Mouse (Mus musculus): ENCODE measurements around the gene Inha. TPM values are rescaled to one million over a fixed set of nuclear protein-coding genes. Genes with fewer than 3 reads are reported as not detected.

The Inha gene
- total and polyA plus RNA-seq, 2 experiments from 2014 or later = 22.5 to 33.3 TPM

DNA sequence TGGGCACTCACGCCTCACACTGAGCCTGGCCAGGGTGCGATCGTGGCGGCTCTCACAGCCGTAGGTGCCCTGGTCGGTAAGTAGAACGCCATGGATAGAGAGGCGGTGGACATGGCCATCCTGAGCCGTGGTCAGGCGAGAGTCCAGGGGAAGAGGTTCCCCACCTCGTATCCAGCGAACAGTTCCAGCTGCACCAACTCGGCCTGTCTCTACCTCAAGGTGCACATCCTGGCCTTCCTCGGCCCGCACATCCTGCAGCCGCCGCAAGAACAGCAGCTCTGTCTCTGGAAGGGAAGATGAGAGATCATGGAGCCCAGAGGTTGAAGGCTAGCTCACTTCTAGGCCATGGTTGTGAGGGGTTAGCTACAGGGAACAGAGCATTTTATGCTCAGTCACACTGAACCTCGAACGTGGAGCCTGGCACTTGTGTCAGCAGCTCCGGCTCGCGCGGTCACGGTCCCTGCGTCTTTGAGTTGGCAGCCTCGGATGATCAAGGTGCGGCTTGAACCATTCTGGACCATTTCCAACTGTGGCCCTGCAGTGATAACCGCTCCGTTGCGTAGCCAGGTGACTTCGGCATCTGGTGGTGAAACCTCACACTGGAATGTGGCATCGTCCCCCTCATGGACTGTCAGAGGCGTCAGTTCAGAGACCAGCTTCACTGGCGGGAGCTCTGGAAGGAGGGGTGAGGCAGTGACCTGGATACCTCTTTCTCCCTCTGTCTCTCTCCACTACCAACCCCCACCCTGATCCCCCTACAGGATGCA lies 15.9 kb upstream of the Inha start:
- Histone ChIP-seq H3K4me1 (ENCODE audit: insufficient read depth, low read length) (no peaks in the 10 kb centered on the region), H3K9me3 (ENCODE audit: low read length) (no peaks in the 10 kb centered on the region), H3K4me3 (ENCODE audit: low read depth, low read length) (no peak overlapping the region), H3K27me3 (ENCODE audit: insufficient read depth, low read length) (peaks cover 4% of the 10 kb centered on the region), H3K4me2 (ENCODE audit: low read depth, low read length, poor library complexity, severe bottlenecking) (no peak overlapping the region), H3K9ac (replicated peaks; ENCODE audit: low read length, poor library complexity, severe bottlenecking) (no peak overlapping the region), H3K27ac (ENCODE audit: low read depth, low read length) (no peak overlapping the region), H3K36me3 (ENCODE audit: insufficient read depth, low read length) (peaks cover 12% of the 10 kb centered on the region; the same call in 1 of the 2 replicates)
- DNase-seq (ENCODE audit: low spot score) (no peak), ATAC-seq (ENCODE audit: low FRiP score) (no peak)
- 86% methylated on average over 34 of the region's 34 CpGs for WGBS
- TF ChIP-seq CTCF (IDR thresholded peaks at IDR 0.05) = no peak

DNA sequence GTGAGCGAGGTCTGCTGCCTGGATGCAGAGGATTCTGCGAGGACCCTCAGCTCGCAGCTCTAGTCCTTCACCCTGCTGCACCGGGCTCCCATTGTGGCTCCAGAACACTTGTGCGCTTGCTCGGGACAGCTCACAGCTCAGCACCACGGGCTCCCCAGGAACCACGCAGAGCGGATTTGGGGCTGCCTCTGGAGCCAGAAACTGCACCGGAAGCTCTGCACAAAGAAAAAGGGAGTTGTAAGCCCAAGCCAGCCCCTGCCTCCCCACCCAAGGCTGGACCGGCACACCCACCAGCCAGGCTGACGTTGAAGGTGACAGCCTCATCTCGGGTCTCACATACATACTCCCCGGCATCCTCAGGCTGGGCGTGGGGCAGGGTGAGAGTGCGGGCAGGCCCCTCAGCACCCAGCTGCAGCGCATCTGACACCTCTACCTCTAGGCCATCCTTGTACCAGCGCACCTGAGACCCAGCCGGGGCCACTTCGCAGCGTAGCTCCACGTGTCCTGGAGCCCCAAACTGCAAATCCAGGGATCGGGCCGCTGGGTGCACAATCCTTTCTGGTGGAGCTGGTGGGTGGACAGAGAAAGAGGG lies 14.2 kb upstream of the Inha start:
- no peak for ATAC-seq (ENCODE audit: low FRiP score)
- no peak for DNase-seq (ENCODE audit: low spot score)
- H3K36me3 ChIP-seq (ENCODE audit: insufficient read depth, low read length) = peaks cover 13% of the 10 kb centered on the region; the same call in 1 of the 2 replicates
- H3K9ac ChIP-seq (replicated peaks; ENCODE audit: low read length, poor library complexity, severe bottlenecking) = no peak overlapping the region
- 42% methylated on average over 24 of the region's 24 CpGs for WGBS
- no peaks in the 10 kb centered on the region for H3K9me3 ChIP-seq (ENCODE audit: low read length)
- no peak overlapping the region for H3K4me2 ChIP-seq (ENCODE audit: low read depth, low read length, poor library complexity, severe bottlenecking)
- H3K27ac ChIP-seq (ENCODE audit: low read depth, low read length) = no peak overlapping the region
- peaks cover 4% of the 10 kb centered on the region for H3K27me3 ChIP-seq (ENCODE audit: insufficient read depth, low read length)
- no peak overlapping the region for H3K4me3 ChIP-seq (ENCODE audit: low read depth, low read length)
- TF ChIP-seq CTCF (IDR thresholded peaks at IDR 0.05) = no peak
- no peaks in the 10 kb centered on the region for H3K4me1 ChIP-seq (ENCODE audit: insufficient read depth, low read length)

DNA sequence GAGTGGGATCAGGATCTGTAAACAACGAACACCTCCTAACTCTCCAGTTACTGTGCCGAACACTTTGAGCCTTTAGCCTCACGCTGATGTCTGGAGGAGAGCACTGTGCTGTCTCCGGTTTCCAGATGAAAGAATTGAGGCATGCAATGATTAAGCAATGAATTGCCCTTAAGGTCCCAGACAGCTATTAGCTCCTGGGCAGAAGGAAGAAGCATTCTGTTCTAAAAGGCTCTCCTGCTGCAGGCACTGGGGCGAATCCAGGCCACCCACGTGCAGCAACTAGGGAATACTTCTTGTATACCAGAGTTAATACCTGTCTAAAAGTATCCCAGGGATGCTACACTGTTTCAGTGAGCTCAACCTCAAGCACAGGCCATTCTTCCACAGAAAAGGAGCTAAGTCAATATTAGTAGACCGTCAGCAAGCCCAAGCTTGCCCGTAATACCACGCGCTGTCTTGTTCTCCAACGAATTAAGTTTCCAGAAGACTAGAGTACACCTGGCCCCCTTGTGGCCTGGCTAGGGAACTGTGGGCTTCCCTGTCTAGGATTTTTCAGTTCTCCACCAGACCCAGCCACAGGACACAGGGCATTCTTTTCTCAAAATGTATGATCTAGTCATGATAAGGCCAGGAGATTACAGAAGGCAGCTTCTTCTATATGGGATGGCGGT lies 11.9 kb upstream of the Inha start:
- no peaks in the 10 kb centered on the region for H3K9me3 ChIP-seq (ENCODE audit: low read length)
- DNase-seq (ENCODE audit: low spot score) = peak; percentile 73
- H3K9ac ChIP-seq (replicated peaks; ENCODE audit: low read length, poor library complexity, severe bottlenecking) = no peak overlapping the region
- H3K4me2 ChIP-seq (ENCODE audit: low read depth, low read length, poor library complexity, severe bottlenecking) = no peak overlapping the region
- H3K4me3 ChIP-seq (ENCODE audit: low read depth, low read length) = no peak overlapping the region
- H3K36me3 ChIP-seq (ENCODE audit: insufficient read depth, low read length) = peaks cover 28% of the 10 kb centered on the region
- TF ChIP-seq CTCF (IDR thresholded peaks at IDR 0.05) = peak; percentile 86
- H3K27ac ChIP-seq (ENCODE audit: low read depth, low read length) = no peak overlapping the region
- WGBS = 43% methylated on average over 12 of the region's 12 CpGs
- no peaks in the 10 kb centered on the region for H3K4me1 ChIP-seq (ENCODE audit: insufficient read depth, low read length)
- ATAC-seq (ENCODE audit: low FRiP score) = no peak
- no peaks in the 10 kb centered on the region for H3K27me3 ChIP-seq (ENCODE audit: insufficient read depth, low read length)

DNA sequence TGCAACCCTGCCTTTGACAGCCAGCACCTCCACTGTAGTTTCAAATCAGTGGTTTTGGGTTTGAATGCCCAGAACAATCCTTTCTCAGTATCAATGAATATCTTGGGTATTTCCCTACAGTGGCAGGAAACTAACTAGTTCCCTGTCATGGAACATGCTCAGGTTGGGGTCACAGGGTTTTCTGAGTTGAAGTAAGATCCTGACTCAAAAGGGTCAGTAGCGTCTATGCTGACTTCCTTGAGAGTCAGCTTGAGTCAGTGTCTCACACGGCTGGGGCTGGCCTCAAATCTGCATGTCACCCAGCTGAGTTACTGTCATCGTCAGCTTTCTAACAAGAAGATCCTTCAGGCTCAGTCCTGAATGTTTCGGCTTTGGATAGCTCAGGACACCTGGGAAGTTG lies 8.0 kb upstream of the Inha start:
- Histone ChIP-seq H3K4me2 (ENCODE audit: low read depth, low read length, poor library complexity, severe bottlenecking) (no peak overlapping the region), H3K4me3 (ENCODE audit: low read depth, low read length) (no peak overlapping the region), H3K27ac (ENCODE audit: low read depth, low read length) (no peak overlapping the region), H3K9me3 (ENCODE audit: low read length) (no peaks in the 10 kb centered on the region), H3K4me1 (ENCODE audit: insufficient read depth, low read length) (no peaks in the 10 kb centered on the region), H3K27me3 (ENCODE audit: insufficient read depth, low read length) (no peaks in the 10 kb centered on the region), H3K36me3 (ENCODE audit: insufficient read depth, low read length) (peaks cover 31% of the 10 kb centered on the region), H3K9ac (replicated peaks; ENCODE audit: low read length, poor library complexity, severe bottlenecking) (no peak overlapping the region)
- no peak for ATAC-seq (ENCODE audit: low FRiP score)
- no peak for DNase-seq (ENCODE audit: low spot score)
- WGBS = 93% methylated on average over 4 of the region's 4 CpGs
- TF ChIP-seq CTCF (IDR thresholded peaks at IDR 0.05) = no peak

DNA sequence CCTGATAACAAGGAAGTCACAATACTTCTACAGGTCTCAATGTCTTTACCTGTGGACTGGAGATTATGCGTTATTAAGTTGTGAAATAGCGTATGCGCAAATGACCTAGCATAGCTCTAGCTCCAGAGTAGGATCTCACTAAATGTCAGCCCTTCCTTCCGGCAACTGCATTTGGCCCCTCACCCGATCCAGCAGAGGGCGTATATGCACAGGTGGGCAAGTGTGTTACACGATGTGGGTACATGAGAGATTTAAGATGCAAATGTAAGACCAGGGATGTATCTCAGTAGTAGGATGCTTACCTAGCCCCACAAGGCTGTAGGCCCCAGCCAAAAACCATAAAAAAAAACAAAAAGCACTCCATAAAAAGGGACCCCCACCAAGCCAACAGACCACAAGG lies 7.4 kb upstream of the Inha start:
- H3K9me3 ChIP-seq (ENCODE audit: low read length) = no peaks in the 10 kb centered on the region
- WGBS = 84% methylated on average over 7 of the region's 7 CpGs
- H3K4me3 ChIP-seq (ENCODE audit: low read depth, low read length) = no peak overlapping the region
- no peak overlapping the region for H3K4me2 ChIP-seq (ENCODE audit: low read depth, low read length, poor library complexity, severe bottlenecking)
- DNase-seq (ENCODE audit: low spot score) = no peak
- no peak overlapping the region for H3K27ac ChIP-seq (ENCODE audit: low read depth, low read length)
- no peak overlapping the region for H3K9ac ChIP-seq (replicated peaks; ENCODE audit: low read length, poor library complexity, severe bottlenecking)
- no peaks in the 10 kb centered on the region for H3K27me3 ChIP-seq (ENCODE audit: insufficient read depth, low read length)
- no peaks in the 10 kb centered on the region for H3K4me1 ChIP-seq (ENCODE audit: insufficient read depth, low read length)
- TF ChIP-seq CTCF (IDR thresholded peaks at IDR 0.05) = 0 out of 2 replicates have a peak, but pooled peaks have one; percentile 10
- H3K36me3 ChIP-seq (ENCODE audit: insufficient read depth, low read length) = peaks cover 31% of the 10 kb centered on the region
- ATAC-seq (ENCODE audit: low FRiP score) = no peak

DNA sequence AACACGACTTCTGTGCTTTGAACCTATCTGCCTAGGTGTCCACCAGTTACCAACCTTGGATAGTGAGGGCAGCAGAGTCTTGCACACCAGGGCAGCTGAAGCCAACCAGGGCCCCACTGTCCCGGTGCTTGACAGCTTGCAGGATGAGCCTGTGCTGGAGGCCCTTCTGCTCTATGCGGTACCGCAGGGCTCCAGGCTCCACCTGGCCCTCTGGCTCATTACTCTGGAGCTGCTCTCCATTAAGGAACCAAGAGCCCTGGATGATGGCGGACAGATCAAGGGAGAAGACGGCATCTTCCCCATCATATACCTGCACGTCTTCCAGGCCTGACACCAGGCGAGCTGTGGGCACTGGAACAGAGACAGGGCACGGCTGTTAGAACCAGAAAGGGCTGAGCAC lies 5.0 kb upstream of the Inha start:
- Histone ChIP-seq H3K9ac (replicated peaks; ENCODE audit: low read length, poor library complexity, severe bottlenecking) (no peak overlapping the region), H3K9me3 (ENCODE audit: low read length) (no peaks in the 10 kb centered on the region), H3K4me2 (ENCODE audit: low read depth, low read length, poor library complexity, severe bottlenecking) (no peak overlapping the region), H3K27me3 (ENCODE audit: insufficient read depth, low read length) (no peaks in the 10 kb centered on the region), H3K36me3 (ENCODE audit: insufficient read depth, low read length) (peaks cover 31% of the 10 kb centered on the region), H3K4me3 (ENCODE audit: low read depth, low read length) (no peak overlapping the region), H3K4me1 (ENCODE audit: insufficient read depth, low read length) (peaks cover 1% of the 10 kb centered on the region; the same call in 1 of the 2 replicates), H3K27ac (ENCODE audit: low read depth, low read length) (no peak overlapping the region)
- ATAC-seq (ENCODE audit: low FRiP score) = no peak
- 98% methylated on average over 9 of the region's 9 CpGs for WGBS
- no peak for DNase-seq (ENCODE audit: low spot score)
- TF ChIP-seq CTCF (IDR thresholded peaks at IDR 0.05) = no peak

Data from midbrain, postnatal 0 days (tissue).